Mouse (Mus musculus) myocyte (in vitro differentiated cells): Measurements from ENCODE around the gene Akr1b7. TPM values are rescaled to one million over a fixed set of nuclear protein-coding genes. Genes with fewer than 3 reads are reported as not detected.
"Not testable (repeated sequence)": the region's sequence is repeated elsewhere in the genome, so short reads cannot be mapped to it uniquely, and the experiment has no call there.

Source experiments
- H3K27me3 ChIP-seq: one replicate; pipeline ENCODE4 v1.6.1; 2011; ENCODE audit not compliant: control insufficient read depth, insufficient read depth, insufficient read length
- H3K36me3 ChIP-seq: one replicate; pipeline ENCODE4 v1.6.1; 2011; ENCODE audit not compliant: control insufficient read depth, insufficient read depth
- H3K4me2 ChIP-seq: one replicate; pipeline ENCODE4 v1.6.1; 2011; ENCODE audit warnings: low read depth, control low read depth
- H3K4me3 ChIP-seq: one replicate; pipeline ENCODE4 v1.5.1; 2011; ENCODE audit warnings: mild to moderate bottlenecking, control low read depth, moderate library complexity
- H3K79me2 ChIP-seq: one replicate; pipeline ENCODE4 v1.6.1; 2011; ENCODE audit not compliant: control insufficient read depth, insufficient read depth
- H3ac ChIP-seq: one replicate; pipeline ENCODE4 v1.6.1; 2011; ENCODE audit not compliant: control insufficient read depth, insufficient read length
- CEBPB ChIP-seq: IDR thresholded peaks from 2 replicates; pipeline ENCODE4 v1.6.1; 2011; ENCODE audit warnings: mild to moderate bottlenecking, moderate library complexity; ENCODE audit not compliant: poor library complexity, insufficient read depth, severe bottlenecking
- E2F4 ChIP-seq: IDR thresholded peaks from one replicate; pipeline ENCODE4 v1.6.1; 2011; ENCODE audit warnings: mild to moderate bottlenecking, control low read depth, moderate library complexity; ENCODE audit not compliant: insufficient read depth
- MAX ChIP-seq: IDR thresholded peaks from one replicate; pipeline ENCODE4 v1.6.1; 2011; ENCODE audit warnings: low read depth, mild to moderate bottlenecking, control low read depth
- MYOD1 ChIP-seq, 3 experiments: IDR thresholded peaks; one replicate each; pipeline ENCODE4 v1.6.1; 2011; ENCODE audit warnings: control low read depth in 2 of 3, low read depth in 2 of 3, mild to moderate bottlenecking in 2 of 3, moderate library complexity in 1 of 3; ENCODE audit not compliant: insufficient read length in 2 of 3, control insufficient read depth in 1 of 3
- MYOG ChIP-seq, 3 experiments: IDR thresholded peaks; one replicate each; pipeline ENCODE4 v1.6.1; 2011; ENCODE audit warnings: control low read depth in 2 of 3, low read depth in 2 of 3, mild to moderate bottlenecking in 2 of 3; ENCODE audit not compliant: insufficient read length in 2 of 3, control insufficient read depth in 1 of 3, insufficient read depth in 1 of 3
- POLR2A ChIP-seq: IDR thresholded peaks from one replicate; pipeline ENCODE4 v1.6.1; 2011; ENCODE audit warnings: low read depth, mild to moderate bottlenecking, control low read depth, moderate library complexity; ENCODE audit not compliant: insufficient read length
- POLR2AphosphoS2 ChIP-seq: IDR thresholded peaks from one replicate; pipeline ENCODE4 v1.6.1; 2011; ENCODE audit warnings: low read depth, control low read depth; ENCODE audit not compliant: insufficient read length
- REST ChIP-seq: IDR thresholded peaks from one replicate; pipeline ENCODE4 v1.6.1; 2011; ENCODE audit warnings: mild to moderate bottlenecking, control low read depth, moderate library complexity; ENCODE audit not compliant: insufficient read depth, insufficient read length
- SRF ChIP-seq: IDR thresholded peaks from one replicate; pipeline ENCODE4 v1.6.1; 2011; ENCODE audit warnings: low read depth; ENCODE audit not compliant: control insufficient read depth, insufficient read length
- TCF12 ChIP-seq: IDR thresholded peaks from one replicate; pipeline ENCODE4 v1.6.1; 2011; ENCODE audit warnings: mild to moderate bottlenecking, control low read depth; ENCODE audit not compliant: poor library complexity, insufficient read depth, severe bottlenecking
- TCF3 ChIP-seq: IDR thresholded peaks from one replicate; pipeline ENCODE4 v1.6.1; 2011; ENCODE audit warnings: low read depth, control low read depth; ENCODE audit not compliant: insufficient read length
- USF1 ChIP-seq: IDR thresholded peaks from one replicate; pipeline ENCODE4 v1.6.1; 2011; ENCODE audit warnings: low read depth, mild to moderate bottlenecking, control low read depth, moderate library complexity
- polyA plus RNA-seq: library from polyadenylated mRNA; unstranded; fragments of >200 nt; fragmentation: generic; extraction: Trizol; gene quantifications from one replicate; pipeline ENCODE4 v1.2.1, GENCODE M21; 2012; ENCODE audit warnings: missing spikeins

Akr1b7 gene
- polyA plus RNA-seq, 1 experiment: 19.4 TPM

DNA sequence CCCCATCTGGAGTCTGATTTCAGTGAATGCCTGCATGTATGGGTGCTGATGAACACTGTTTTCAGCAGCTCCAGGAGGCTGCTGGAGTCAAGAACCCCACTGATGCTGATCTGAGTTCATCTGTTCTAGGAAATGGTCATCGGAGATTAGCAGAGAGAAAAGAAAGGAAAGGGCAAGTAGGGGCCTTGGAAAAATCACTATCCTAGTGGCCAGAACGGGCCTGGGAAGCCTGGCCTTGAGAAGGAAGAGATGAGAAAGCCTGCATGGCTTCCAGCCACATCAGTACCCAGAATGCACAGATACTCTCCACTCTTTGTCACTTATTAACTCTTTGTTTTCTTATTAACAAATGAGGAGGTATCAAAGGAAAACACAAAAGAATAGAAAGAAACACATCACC is 11.4 kb upstream of the Akr1b7 start:
- Histone ChIP-seq H3ac (no peak overlapping the region), H3K27me3 (no peaks in the 10 kb centered on the region), H3K36me3 (peaks cover 27% of the 10 kb centered on the region), H3K79me2 (no peaks in the 10 kb centered on the region), H3K4me2 (no peak overlapping the region), H3K4me3 (no peak overlapping the region)
- no peak for TF ChIP-seq MYOD1 (IDR thresholded peaks at IDR 0.05; ENCODE audit: control insufficient read depth in 1 of 3, insufficient read length in 2 of 3, low read depth in 2 of 3)
- no peak for TF ChIP-seq USF1
- TF ChIP-seq TCF3: no peak
- TF ChIP-seq POLR2AphosphoS2: no peak
- no peak for TF ChIP-seq MAX
- TF ChIP-seq SRF: no peak
- no peak for TF ChIP-seq CEBPB
- no peak for TF ChIP-seq TCF12
- TF ChIP-seq POLR2A: no peak
- no peak for TF ChIP-seq REST
- TF ChIP-seq E2F4: no peak
- no peak for TF ChIP-seq MYOG (IDR thresholded peaks at IDR 0.05; ENCODE audit: control insufficient read depth in 1 of 3, insufficient read depth in 1 of 3, insufficient read length in 2 of 3, low read depth in 2 of 3)

DNA sequence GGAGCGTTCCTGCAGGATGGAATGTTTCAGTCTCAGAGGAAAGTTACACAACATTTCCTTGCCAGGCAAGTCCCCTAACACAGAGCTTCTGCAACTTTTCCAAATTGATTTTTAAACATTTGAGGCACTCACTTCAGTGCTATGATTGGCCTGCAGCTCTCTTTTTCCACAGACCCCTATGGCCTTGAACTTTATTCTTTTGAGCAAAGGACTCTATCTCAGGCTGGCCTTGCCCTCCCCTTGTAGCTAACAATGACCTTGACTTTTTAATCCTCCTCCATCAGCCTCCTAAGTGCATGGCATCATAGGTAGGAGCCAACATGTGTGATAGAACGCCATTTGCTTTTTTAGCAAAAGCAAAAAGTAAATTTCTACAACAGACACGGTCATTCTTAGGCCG is 5.4 kb upstream of the Akr1b7 start:
- no peaks in the 10 kb centered on the region for H3K27me3 ChIP-seq
- no peaks in the 10 kb centered on the region for H3K36me3 ChIP-seq
- H3K4me2 ChIP-seq: no peak overlapping the region
- no peak overlapping the region for H3K4me3 ChIP-seq
- H3ac ChIP-seq: no peak overlapping the region
- TF ChIP-seq POLR2A: no peak
- TF ChIP-seq TCF12: no peak
- TF ChIP-seq MAX: no peak
- no peak for TF ChIP-seq MYOG (IDR thresholded peaks at IDR 0.05; ENCODE audit: control insufficient read depth in 1 of 3, insufficient read depth in 1 of 3, insufficient read length in 2 of 3, low read depth in 2 of 3)
- TF ChIP-seq REST: no peak
- no peak for TF ChIP-seq CEBPB
- no peak for TF ChIP-seq E2F4
- no peak for TF ChIP-seq MYOD1 (IDR thresholded peaks at IDR 0.05; ENCODE audit: control insufficient read depth in 1 of 3, insufficient read length in 2 of 3, low read depth in 2 of 3)
- no peak for TF ChIP-seq POLR2AphosphoS2
- no peak for TF ChIP-seq USF1
- no peak for TF ChIP-seq SRF
- TF ChIP-seq TCF3: no peak
- H3K79me2 ChIP-seq: no peaks in the 10 kb centered on the region

DNA sequence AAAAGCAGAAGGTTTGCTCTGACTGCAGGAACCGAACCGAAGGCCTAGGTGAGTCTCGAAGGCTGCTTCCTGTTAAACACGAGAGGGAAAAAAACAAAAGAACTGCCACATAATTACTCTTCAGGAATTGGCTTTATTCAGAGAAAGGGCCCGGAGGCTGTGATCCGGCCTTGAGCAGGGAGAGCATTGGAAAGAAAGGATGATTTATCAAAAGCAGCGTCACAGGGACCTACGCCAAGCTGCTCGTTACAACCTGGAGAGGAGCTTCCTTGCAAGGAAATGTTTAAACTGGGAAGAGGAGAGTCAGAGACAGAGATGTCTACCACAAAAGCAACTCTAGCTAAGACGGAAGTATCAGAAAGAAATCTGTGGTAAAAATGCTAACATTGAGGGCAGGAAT is 4.7 kb upstream of the Akr1b7 start:
- H3K79me2 ChIP-seq: no peaks in the 10 kb centered on the region
- no peaks in the 10 kb centered on the region for H3K27me3 ChIP-seq
- H3K4me3 ChIP-seq: no peak overlapping the region
- no peak overlapping the region for H3K4me2 ChIP-seq
- TF ChIP-seq TCF3 (no peak), REST (no peak), POLR2AphosphoS2 (no peak), SRF (no peak), MYOD1 (IDR thresholded peaks at IDR 0.05; ENCODE audit: control insufficient read depth in 1 of 3, insufficient read length in 2 of 3, low read depth in 2 of 3) (no peak), CEBPB (no peak), MYOG (IDR thresholded peaks at IDR 0.05; ENCODE audit: control insufficient read depth in 1 of 3, insufficient read depth in 1 of 3, insufficient read length in 2 of 3, low read depth in 2 of 3) (no peak), TCF12 (no peak), USF1 (no peak), MAX (no peak), E2F4 (no peak), POLR2A (no peak)
- no peak overlapping the region for H3ac ChIP-seq
- no peaks in the 10 kb centered on the region for H3K36me3 ChIP-seq

DNA sequence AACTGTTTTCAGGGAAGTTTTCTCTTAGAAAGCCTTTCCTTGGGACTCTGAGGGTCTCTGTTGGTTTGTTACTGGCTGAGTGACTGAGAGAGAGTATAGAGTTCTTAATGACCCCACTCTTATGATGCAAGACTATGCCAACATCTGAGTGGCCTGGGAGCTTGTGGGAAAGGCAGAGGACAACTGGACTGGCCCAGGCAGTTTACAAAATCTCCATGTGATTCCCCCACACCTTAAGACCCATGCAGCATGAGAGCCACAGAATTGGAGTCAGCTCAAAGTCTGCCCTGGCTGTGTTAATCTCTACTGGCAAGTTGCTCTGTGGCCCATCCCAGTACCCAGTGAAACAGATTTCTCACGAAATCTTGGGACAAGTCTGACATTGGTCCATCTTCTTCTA is 554 bp downstream of the Akr1b7 start:
- H3K4me3 ChIP-seq: peak overlapping the region; percentile 23
- peak in 1 of 3 experiments; percentile 11 for TF ChIP-seq MYOD1 (IDR thresholded peaks at IDR 0.05; ENCODE audit: control insufficient read depth in 1 of 3, insufficient read length in 2 of 3, low read depth in 2 of 3)
- no peak for TF ChIP-seq E2F4
- peak; percentile 72 for TF ChIP-seq POLR2AphosphoS2
- TF ChIP-seq TCF3: no peak
- TF ChIP-seq CEBPB: peak; percentile 93
- peak; percentile 56 for TF ChIP-seq POLR2A
- TF ChIP-seq MYOG (IDR thresholded peaks at IDR 0.05; ENCODE audit: control insufficient read depth in 1 of 3, insufficient read depth in 1 of 3, insufficient read length in 2 of 3, low read depth in 2 of 3): peak in 2 of 3 experiments; percentile 1 to 60
- no peak overlapping the region for H3ac ChIP-seq

DNA sequence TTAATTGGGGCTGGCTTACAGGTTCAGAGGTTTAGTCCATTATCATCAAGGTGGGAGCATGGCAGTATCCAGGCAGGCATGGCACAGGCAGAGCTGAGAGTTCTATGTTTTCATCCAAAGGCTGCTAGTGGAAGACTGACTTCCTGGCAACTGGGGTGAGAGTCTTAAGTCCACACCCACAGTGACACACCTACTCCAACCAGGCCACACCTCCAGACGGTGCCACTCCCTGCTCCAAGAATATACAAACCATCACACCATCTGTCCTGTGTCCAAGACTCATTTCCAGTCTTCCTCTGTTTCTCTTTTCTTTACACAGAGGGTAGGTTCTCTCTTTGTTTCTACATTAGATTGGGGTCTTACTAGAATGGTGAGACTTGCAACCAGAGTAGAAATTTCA is 1.3 kb downstream of the Akr1b7 start:
- not testable (repeated sequence) for H3K27me3 ChIP-seq, H3ac ChIP-seq, H3K36me3 ChIP-seq, H3K79me2 ChIP-seq
- TF ChIP-seq POLR2A: peak; percentile 14
- Histone ChIP-seq H3K4me3 (peak overlapping the region; percentile 23), H3K4me2 (peak overlapping the region; percentile 91)

More for the DNA sequence above, 554 bp downstream of the Akr1b7 start:
- Histone ChIP-seq H3K36me3 (peaks cover 4% of the 10 kb centered on the region), H3K27me3 (no peaks in the 10 kb centered on the region), H3K79me2 (no peaks in the 10 kb centered on the region), H3K4me2 (peak overlapping the region; percentile 91)

DNA sequence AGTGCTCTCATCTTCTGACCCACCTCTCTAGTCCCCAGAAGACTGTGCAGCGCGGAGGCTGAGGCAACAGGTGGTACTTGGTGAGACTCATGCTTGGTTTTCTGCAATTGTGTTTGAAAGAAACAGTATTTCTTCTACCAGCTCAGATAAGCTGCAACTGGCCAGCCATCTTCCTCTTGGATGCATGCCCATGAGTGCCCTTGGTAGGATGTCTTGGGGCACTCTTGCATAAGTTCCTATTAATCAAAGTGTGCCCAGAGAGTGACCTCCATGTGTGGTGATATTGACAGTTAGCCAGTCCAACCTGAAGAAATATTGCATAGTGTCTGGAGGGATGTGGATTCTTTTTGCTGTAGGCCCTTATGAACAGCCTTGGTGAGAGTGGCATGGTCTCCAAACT is 4.4 kb downstream of the Akr1b7 start:
- TF ChIP-seq MYOD1 (IDR thresholded peaks at IDR 0.05; ENCODE audit: control insufficient read depth in 1 of 3, insufficient read length in 2 of 3, low read depth in 2 of 3) (no peak), POLR2A (no peak), TCF12 (no peak), TCF3 (no peak), USF1 (no peak), E2F4 (no peak), REST (no peak), SRF (no peak), CEBPB (no peak), MYOG (IDR thresholded peaks at IDR 0.05; ENCODE audit: control insufficient read depth in 1 of 3, insufficient read depth in 1 of 3, insufficient read length in 2 of 3, low read depth in 2 of 3) (no peak), MAX (no peak), POLR2AphosphoS2 (no peak)
- no peaks in the 10 kb centered on the region for H3K79me2 ChIP-seq
- no peak overlapping the region for H3K4me3 ChIP-seq
- no peaks in the 10 kb centered on the region for H3K27me3 ChIP-seq
- H3K36me3 ChIP-seq: peaks cover 4% of the 10 kb centered on the region
- H3ac ChIP-seq: no peak overlapping the region
- H3K4me2 ChIP-seq: no peak overlapping the region
